Mouse (Mus musculus) myocyte (in vitro differentiated cells): ENCODE data around the gene Ankrd12.

Experiments used
- MAX ChIP-seq: IDR thresholded peaks from one replicate; pipeline ENCODE4 v1.6.1; 2011; ENCODE audit warnings: low read depth, mild to moderate bottlenecking, control low read depth
- POLR2A ChIP-seq: IDR thresholded peaks from one replicate; pipeline ENCODE4 v1.6.1; 2011; ENCODE audit warnings: low read depth, mild to moderate bottlenecking, control low read depth, moderate library complexity; ENCODE audit not compliant: insufficient read length
- TCF12 ChIP-seq: IDR thresholded peaks from one replicate; pipeline ENCODE4 v1.6.1; 2011; ENCODE audit warnings: mild to moderate bottlenecking, control low read depth; ENCODE audit not compliant: poor library complexity, insufficient read depth, severe bottlenecking
- TCF3 ChIP-seq: IDR thresholded peaks from one replicate; pipeline ENCODE4 v1.6.1; 2011; ENCODE audit warnings: low read depth, control low read depth; ENCODE audit not compliant: insufficient read length

DNA sequence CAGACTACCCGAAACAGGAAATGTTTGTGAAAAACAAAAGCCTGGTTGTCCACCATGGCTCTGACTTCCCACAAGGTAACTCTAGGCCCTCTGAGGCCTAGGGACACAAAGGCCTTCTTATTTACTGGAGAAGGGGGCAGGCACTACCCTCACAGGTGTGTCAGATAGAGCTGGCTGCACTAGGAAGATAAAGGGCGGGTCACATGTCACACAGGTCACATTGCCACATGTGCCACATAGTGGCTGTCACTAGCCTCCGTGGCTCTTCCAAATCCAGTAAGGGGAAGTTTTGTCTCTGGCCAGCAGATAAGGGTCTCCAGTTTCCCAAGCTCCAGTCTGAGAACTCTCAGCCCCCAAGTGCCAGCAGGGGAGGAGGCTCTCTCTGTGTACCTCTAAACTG is 157.7 kb downstream of the Ankrd12 start:
- TF ChIP-seq MAX (no peak), TCF12 (no peak), POLR2A (no peak), TCF3 (no peak)
